Mouse (Mus musculus) cerebellum, adult 9-10 months (tissue): Measurements from ENCODE around the gene H2-T22.
A peak's percentile ranks its signal among the peaks of the same experiment; 100 is the strongest.
"Not testable (repeated sequence)": the region's sequence is repeated elsewhere in the genome, so short reads cannot be mapped to it uniquely, and the experiment has no call there.

Experiments
- DNase-seq: peaks from one replicate; pipeline ENCODE4 v3.0.0; 2022

The H2-T22 gene

GRCm38 (mm10) chr17:36042610-36043169 lies at the start of gene H2-T22, which contains the start of gene Gm6034:
Gene H2-T22, minus strand, starts transcription at chr17:36042747.
Gene Gm6034, plus strand, starts transcription at chr17:36042961.
- DNase-seq = peak; percentile 91

GRCm38 (mm10) chr17:36091933-36092332 lies 49.4 kb upstream of the H2-T22 start:
- DNase-seq = not testable (repeated sequence)

- not testable (repeated sequence) for DNase-seq
These were observed 43.4 kb upstream of the H2-T22 start for GRCm38 (mm10) chr17:36085976-36086375.

- DNase-seq = no peak
These were observed 41.4 kb upstream of the H2-T22 start for GRCm38 (mm10) chr17:36083870-36084451.

- DNase-seq = no peak
These were observed 40.8 kb upstream of the H2-T22 start for GRCm38 (mm10) chr17:36083266-36083869.

- DNase-seq = not testable (repeated sequence)
These were observed 40.1 kb upstream of the H2-T22 start for GRCm38 (mm10) chr17:36082519-36083232.

GRCm38 (mm10) chr17:36081901-36082300 lies 39.4 kb upstream of the H2-T22 start:
- DNase-seq = not testable (repeated sequence)

GRCm38 (mm10) chr17:36060829-36061228 lies 18.3 kb upstream of the H2-T22 start:
- DNase-seq = peak; percentile 65

GRCm38 (mm10) chr17:36058362-36058761 lies 15.8 kb upstream of the H2-T22 start, which contains the start of gene Gm11127:
Gene Gm11127, minus strand, starts transcription at chr17:36058371.
- DNase-seq = not testable (repeated sequence)

- not testable (repeated sequence) for DNase-seq
These were observed 15.4 kb upstream of the H2-T22 start for GRCm38 (mm10) chr17:36057927-36058326.

- DNase-seq = peak; percentile 31
These were observed 739 bp upstream of the H2-T22 start for GRCm38 (mm10) chr17:36043286-36043685.

- peak; percentile 31 for DNase-seq
These were observed 492 bp downstream of the H2-T22 start for GRCm38 (mm10) chr17:36042055-36042454.

GRCm38 (mm10) chr17:36040604-36041003 lies 1.9 kb downstream of the H2-T22 start:
- peak; percentile 10 for DNase-seq

GRCm38 (mm10) chr17:36036126-36036525 lies 6.4 kb downstream of the H2-T22 start:
- not testable (repeated sequence) for DNase-seq

- DNase-seq = peak; percentile 64
These were observed 7.4 kb downstream of the H2-T22 start for GRCm38 (mm10) chr17:36035010-36035638.

- not testable (repeated sequence) for DNase-seq
These were observed 8.0 kb downstream of the H2-T22 start for GRCm38 (mm10) chr17:36034524-36034923.

- DNase-seq = not testable (repeated sequence)
These were observed 10.1 kb downstream of the H2-T22 start, which contains the start of gene H2-T23 for GRCm38 (mm10) chr17:36032351-36032875. Gene H2-T23, minus strand, starts transcription at chr17:36032855.

- peak; percentile 56 for DNase-seq
These were observed 10.8 kb downstream of the H2-T22 start for GRCm38 (mm10) chr17:36031583-36032331.

GRCm38 (mm10) chr17:36030703-36031582 lies 11.6 kb downstream of the H2-T22 start:
- DNase-seq = not testable (repeated sequence)

- DNase-seq = not testable (repeated sequence)
These were observed 12.4 kb downstream of the H2-T22 start for GRCm38 (mm10) chr17:36030046-36030702.
